Mouse (Mus musculus) intestine, postnatal 0 days (tissue): ENCODE data around the gene Zc3hc1. TPM values are rescaled to one million over a fixed set of nuclear protein-coding genes. Genes with fewer than 3 reads are reported as not detected.

ENCODE experiments used
- ATAC-seq: fragments of 200-750 bp; cut with Nextera tagmentation; 2 replicates; pipeline ENCODE4 v1.8.0; 2017; ENCODE audit warnings: mild to moderate bottlenecking, moderate TSS enrichment, moderate library complexity
- H3K27ac ChIP-seq: fragments of 300-500 bp; sonication (generic); 2 replicates; pipeline ENCODE4 v1.5.1; 2014; ENCODE audit warnings: mild to moderate bottlenecking, low read depth, low read length, moderate library complexity
- H3K27me3 ChIP-seq: fragments of 300-500 bp; sonication (generic); replicated peaks from 2 replicates; pipeline ENCODE4 v1.6.1; 2014; ENCODE audit warnings: low read length, mixed read lengths; ENCODE audit not compliant: control insufficient read depth, insufficient read depth
- H3K36me3 ChIP-seq: fragments of 300-500 bp; sonication (generic); 2 replicates; pipeline ENCODE4 v1.6.1; 2014; ENCODE audit warnings: mild to moderate bottlenecking, moderate library complexity; ENCODE audit not compliant: control insufficient read depth, insufficient read depth
- H3K4me1 ChIP-seq: fragments of 300-500 bp; sonication (generic); replicated peaks from 2 replicates; pipeline ENCODE4 v1.6.1; 2014; ENCODE audit warnings: antibody characterized with exemption, low read length, mixed read lengths; ENCODE audit not compliant: control insufficient read depth, insufficient read depth
- H3K4me2 ChIP-seq: fragments of 300-500 bp; sonication (generic); replicated peaks from 2 replicates; pipeline ENCODE4 v1.6.1; 2014; ENCODE audit warnings: low read depth, mild to moderate bottlenecking, moderate library complexity
- H3K4me3 ChIP-seq: fragments of 300-500 bp; sonication (generic); 2 replicates; pipeline ENCODE4 v1.5.1; 2014; ENCODE audit warnings: low read depth, low read length
- H3K9ac ChIP-seq: fragments of 300-500 bp; sonication (generic); 2 replicates; pipeline ENCODE4 v1.6.1; 2014; ENCODE audit warnings: mild to moderate bottlenecking, low read depth, low read length
- H3K9me3 ChIP-seq: fragments of 300-500 bp; sonication (generic); 2 replicates; pipeline ENCODE4 v1.6.1; 2016; ENCODE audit warnings: mixed run types; ENCODE audit not compliant: control insufficient read depth
- CTCF ChIP-seq: sonication (generic); IDR thresholded peaks from 2 replicates; pipeline ENCODE4 v1.5.1; 2016; ENCODE audit warnings: low read depth, mild to moderate bottlenecking, control low read depth, antibody characterized with exemption, moderate library complexity
- WGBS: fragments of 180-500 bp; shearing (Covaris S2); extraction: QIAGEN DNeasy Blood & Tissue Kit; methylation state at CpG from one replicate; pipeline ENCODE4 v1.1.7; 2014; 5-methylcytosine and 5-hydroxymethylcytosine counted together
- polyA plus RNA-seq: library from polyadenylated mRNA; unstranded; fragments of >200 nt; fragmentation: Nextera tagmentation; extraction: Ambion mirVana; gene quantifications from 2 replicates; pipeline ENCODE4 v1.2.1, GENCODE M21; 2015

Zc3hc1 gene
- polyA plus RNA-seq, 1 experiment from 2014 or later = 14.9 TPM

GRCm38 (mm10) chr6:30353661-30354060 is 37.2 kb downstream of the Zc3hc1 start:
- ATAC-seq = no peak
- Histone ChIP-seq H3K27me3 (no peaks in the 10 kb centered on the region), H3K36me3 (no peaks in the 10 kb centered on the region), H3K9ac (no peak overlapping the region), H3K4me1 (no peaks in the 10 kb centered on the region), H3K9me3 (no peaks in the 10 kb centered on the region), H3K4me2 (no peak overlapping the region), H3K27ac (no peak overlapping the region), H3K4me3 (no peak overlapping the region)
- 85% methylated on average over 8 of the region's 8 CpGs for WGBS
- TF ChIP-seq CTCF = no peak

GRCm38 (mm10) chr6:30352762-30353161 is 38.1 kb downstream of the Zc3hc1 start:
- TF ChIP-seq CTCF = no peak
- Histone ChIP-seq H3K9ac (no peak overlapping the region), H3K27me3 (no peaks in the 10 kb centered on the region), H3K36me3 (no peaks in the 10 kb centered on the region), H3K4me3 (no peak overlapping the region), H3K27ac (no peak overlapping the region), H3K9me3 (no peaks in the 10 kb centered on the region), H3K4me2 (no peak overlapping the region), H3K4me1 (no peaks in the 10 kb centered on the region)
- WGBS = 46% methylated on average over 8 of the region's 8 CpGs
- no peak for ATAC-seq

- Histone ChIP-seq H3K36me3 (no peaks in the 10 kb centered on the region), H3K9me3 (no peaks in the 10 kb centered on the region), H3K27me3 (no peaks in the 10 kb centered on the region), H3K4me1 (no peaks in the 10 kb centered on the region), H3K9ac (no peak overlapping the region), H3K27ac (no peak overlapping the region), H3K4me3 (no peak overlapping the region), H3K4me2 (no peak overlapping the region)
- TF ChIP-seq CTCF = no peak
- no peak for ATAC-seq
- 77% methylated on average over 9 of the region's 9 CpGs for WGBS
These were observed 39.5 kb downstream of the Zc3hc1 start for GRCm38 (mm10) chr6:30351290-30351689.

GRCm38 (mm10) chr6:30347288-30347801 is 43.5 kb downstream of the Zc3hc1 start:
- Histone ChIP-seq H3K4me1 (no peaks in the 10 kb centered on the region), H3K36me3 (no peaks in the 10 kb centered on the region), H3K4me2 (no peak overlapping the region), H3K9ac (no peak overlapping the region), H3K27me3 (no peaks in the 10 kb centered on the region), H3K4me3 (no peak overlapping the region), H3K27ac (no peak overlapping the region), H3K9me3 (no peaks in the 10 kb centered on the region)
- TF ChIP-seq CTCF = no peak
- WGBS = 89% methylated on average over 4 of the region's 4 CpGs
- ATAC-seq = no peak

GRCm38 (mm10) chr6:30346737-30347136 is 44.1 kb downstream of the Zc3hc1 start:
- Histone ChIP-seq H3K4me1 (no peaks in the 10 kb centered on the region), H3K9me3 (no peaks in the 10 kb centered on the region), H3K4me2 (no peak overlapping the region), H3K36me3 (no peaks in the 10 kb centered on the region), H3K27me3 (no peaks in the 10 kb centered on the region), H3K4me3 (no peak overlapping the region), H3K27ac (no peak overlapping the region), H3K9ac (no peak overlapping the region)
- 56% methylated on average over 6 of the region's 6 CpGs for WGBS
- ATAC-seq = no peak
- no peak for TF ChIP-seq CTCF

- Histone ChIP-seq H3K4me2 (no peak overlapping the region), H3K27me3 (no peaks in the 10 kb centered on the region), H3K9me3 (no peaks in the 10 kb centered on the region), H3K36me3 (no peaks in the 10 kb centered on the region), H3K9ac (no peak overlapping the region), H3K4me1 (no peaks in the 10 kb centered on the region), H3K4me3 (no peak overlapping the region), H3K27ac (no peak overlapping the region)
- ATAC-seq = no peak
- WGBS = 57% methylated on average over 6 of the region's 6 CpGs
- no peak for TF ChIP-seq CTCF
These were observed 46.8 kb downstream of the Zc3hc1 start for GRCm38 (mm10) chr6:30344032-30344431.
